Mouse (Mus musculus) embryonic fibroblast, embryonic 13.5 days (primary cell): Measurements from ENCODE around the gene Gm498. TPM values are rescaled to one million over a fixed set of nuclear protein-coding genes. Genes with fewer than 3 reads are reported as not detected.

Experiments used
- H3K27ac ChIP-seq: 2 replicates; pipeline ENCODE4 v1.5.1; 2012; ENCODE audit warnings: low read length, control low read depth, inconsistent platforms; ENCODE audit not compliant: insufficient read depth
- H3K4me1 ChIP-seq: 2 replicates; pipeline ENCODE4 v1.6.1; 2011; ENCODE audit warnings: low read length; ENCODE audit not compliant: control insufficient read depth, insufficient read depth
- H3K4me3 ChIP-seq: 2 replicates; pipeline ENCODE4 v1.5.1; 2011; ENCODE audit warnings: mild to moderate bottlenecking, control low read depth, low read length; ENCODE audit not compliant: insufficient read depth
- CTCF ChIP-seq: IDR thresholded peaks from 2 replicates; pipeline ENCODE4 v1.5.1; 2011; ENCODE audit warnings: mild to moderate bottlenecking, control low read depth, low read length, moderate library complexity, borderline replicate concordance; ENCODE audit not compliant: insufficient read depth
- POLR2A ChIP-seq: IDR thresholded peaks from 2 replicates; pipeline ENCODE4 v1.6.1; 2011; ENCODE audit warnings: low read depth, mild to moderate bottlenecking, control low read depth, low read length, moderate library complexity
- polyA plus RNA-seq: library from polyadenylated mRNA; stranded (reverse); fragments of >200 nt; gene quantifications from 2 replicates; pipeline ENCODE4 v1.2.4, GENCODE M21; 2011; ENCODE audit warnings: low read depth; ENCODE audit not compliant: missing spikeins, insufficient read length

Gene Gm498
- not detected in 2 replicates for polyA plus RNA-seq

DNA sequence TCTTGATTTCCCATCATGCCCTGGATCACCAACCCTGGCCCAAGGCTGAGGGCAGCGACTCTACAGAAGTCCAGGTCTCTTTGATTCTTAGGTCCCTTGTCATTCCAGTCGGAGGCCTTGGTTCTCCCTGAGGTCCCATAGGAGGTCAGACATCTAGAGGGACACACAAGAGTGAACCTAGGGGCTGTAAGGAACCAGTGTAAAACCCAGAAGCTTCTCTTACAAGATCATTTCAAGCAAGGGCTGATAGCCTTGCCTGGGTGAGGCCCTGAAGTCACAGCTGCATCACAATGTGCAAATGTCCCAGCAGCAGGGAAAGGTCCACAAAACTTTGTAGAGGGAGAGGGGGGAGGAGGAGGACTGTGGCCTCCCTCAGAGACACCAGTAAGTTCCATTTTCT, at the start of gene Gm498:
Gene Gm498, plus strand, starts transcription at position 301 of the 400 bp plus-strand sequence.
- TF ChIP-seq CTCF (no peak), POLR2A (no peak)
- no peak within 1 kb of the TSS for H3K4me3 ChIP-seq
- no peaks in the 10 kb centered on the region for H3K4me1 ChIP-seq

GRCm38 (mm10) chr7:143819201-143819600, 47.4 kb upstream of the Gm498 start:
- no peak overlapping the region for H3K27ac ChIP-seq
- TF ChIP-seq CTCF (no peak), POLR2A (no peak)
- no peaks in the 10 kb centered on the region for H3K4me1 ChIP-seq
- H3K4me3 ChIP-seq = no peak overlapping the region

More for the DNA sequence above, at the start of gene Gm498:
- no peak within 1 kb of the TSS for H3K27ac ChIP-seq

DNA sequence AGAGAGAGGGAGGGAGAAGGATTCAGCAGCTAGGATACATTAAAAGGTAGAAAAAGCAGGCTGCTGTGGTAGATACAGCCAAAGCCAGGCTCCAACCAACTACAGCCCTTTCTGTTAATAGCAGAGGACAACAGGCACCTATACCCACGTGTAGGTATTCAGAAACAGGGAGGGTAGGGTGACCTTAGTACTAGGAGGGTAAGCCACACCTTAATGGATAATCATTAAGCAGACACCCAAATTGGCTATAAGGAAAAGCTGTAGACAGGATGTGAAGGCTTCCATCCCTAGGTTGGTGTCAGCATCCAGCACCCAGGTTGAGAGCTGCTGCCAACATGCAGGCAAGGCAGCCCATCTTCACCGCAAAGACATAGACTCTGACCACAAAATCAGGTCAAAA, 45.4 kb upstream of the Gm498 start:
- TF ChIP-seq CTCF (no peak), POLR2A (no peak)
- H3K4me1 ChIP-seq = no peaks in the 10 kb centered on the region
- no peak overlapping the region for H3K4me3 ChIP-seq
- H3K27ac ChIP-seq = no peak overlapping the region

DNA sequence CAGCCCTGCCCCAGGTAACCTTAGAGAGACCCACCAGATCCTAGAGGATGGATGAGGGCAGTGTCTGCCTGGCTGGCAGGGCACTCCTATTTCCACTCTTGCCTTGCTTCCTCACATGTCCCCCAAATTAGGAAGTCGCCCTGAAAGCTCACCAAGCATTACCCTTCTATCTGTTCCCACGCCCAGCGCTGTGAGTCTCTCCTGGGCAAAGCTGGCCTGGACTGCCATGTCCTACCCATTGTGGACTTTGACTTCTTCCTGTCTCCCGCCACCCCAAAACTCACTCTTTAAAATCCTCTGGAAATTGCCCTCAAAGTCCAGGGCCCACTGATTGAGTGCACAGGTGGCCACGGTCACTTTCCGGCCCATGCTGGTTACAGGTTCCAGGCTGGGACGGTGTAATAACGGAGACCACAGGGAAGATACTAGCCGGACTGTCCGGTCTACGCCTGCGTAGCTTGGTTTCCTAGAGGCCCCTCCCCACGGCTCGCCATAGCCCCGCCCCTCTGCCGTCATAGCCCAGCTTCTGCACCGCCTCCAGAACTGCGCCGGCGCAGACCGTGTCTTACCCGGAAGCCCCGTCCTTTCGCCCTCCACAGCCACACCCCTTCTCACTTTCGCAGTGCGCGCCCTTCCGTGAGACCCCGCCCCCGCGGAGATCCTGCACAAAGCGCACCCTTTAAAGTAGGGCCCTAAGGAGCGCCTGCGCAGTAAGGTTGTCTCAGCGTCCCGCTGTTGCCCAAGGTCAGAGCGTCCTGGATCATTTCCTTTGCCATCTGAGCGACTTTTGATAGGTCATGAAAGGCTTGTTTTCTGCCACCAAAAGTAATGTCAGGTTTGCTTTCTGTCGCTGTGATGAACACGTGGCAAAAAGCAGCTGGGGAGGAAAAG, 44.0 kb upstream of the Gm498 start, which contains the start of the genes Nadsyn1 and Dhcr7:
Gene Nadsyn1, minus strand, starts transcription at position 475 of the 891 bp plus-strand sequence.
Gene Dhcr7, plus strand, starts transcription at position 771 of the 891 bp plus-strand sequence.
- TF ChIP-seq CTCF = no peak
- peak; percentile 93 for TF ChIP-seq POLR2A
- H3K4me3 ChIP-seq = peak within 1 kb of the TSS; percentile 84

DNA sequence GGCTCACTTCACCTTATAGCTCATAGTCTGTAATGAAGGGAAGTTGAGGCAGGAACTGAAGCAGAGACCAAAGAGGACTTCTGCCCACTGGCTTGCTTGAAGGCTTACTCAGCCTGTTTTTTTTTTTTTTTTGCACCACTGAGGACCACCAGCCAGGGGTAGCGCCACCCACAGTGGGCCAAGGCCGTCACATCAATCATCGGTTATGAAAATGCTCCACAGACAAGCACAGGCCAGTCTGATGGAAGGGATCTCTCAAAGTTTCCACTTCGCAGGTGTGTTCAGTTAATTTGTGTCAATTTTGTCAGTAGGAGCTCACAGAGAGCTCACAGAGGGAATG, 43.4 kb upstream of the Gm498 start:
- TF ChIP-seq CTCF = no peak
- no peak for TF ChIP-seq POLR2A
- Histone ChIP-seq H3K4me1 (no peaks in the 10 kb centered on the region), H3K4me3 (peak overlapping the region; percentile 25), H3K27ac (no peak overlapping the region)

More for the DNA sequence above, 44.0 kb upstream of the Gm498 start, which contains the start of the genes Nadsyn1 and Dhcr7:
- no peak within 1 kb of the TSS for H3K27ac ChIP-seq
- H3K4me1 ChIP-seq = no peaks in the 10 kb centered on the region

- TF ChIP-seq CTCF = no peak
Observed at GRCm38 (mm10) chr7:143826985-143827384, 39.7 kb upstream of the Gm498 start.

GRCm38 (mm10) chr7:143829504-143830331, 36.9 kb upstream of the Gm498 start:
- no peaks in the 10 kb centered on the region for H3K4me1 ChIP-seq
- H3K27ac ChIP-seq = peak overlapping the region; percentile 63
- H3K4me3 ChIP-seq = peak overlapping the region; percentile 71
- peak; percentile 58; the same call in 1 of the 2 replicates for TF ChIP-seq CTCF
- peak; percentile 84 for TF ChIP-seq POLR2A

More at GRCm38 (mm10) chr7:143826985-143827384, 39.7 kb upstream of the Gm498 start:
- Histone ChIP-seq H3K4me1 (no peaks in the 10 kb centered on the region), H3K4me3 (no peak overlapping the region), H3K27ac (no peak overlapping the region)

GRCm38 (mm10) chr7:143830399-143830798, 36.2 kb upstream of the Gm498 start:
- Histone ChIP-seq H3K4me1 (no peaks in the 10 kb centered on the region), H3K27ac (no peak overlapping the region), H3K4me3 (peak overlapping the region; percentile 50)
- no peak for TF ChIP-seq POLR2A
- no peak for TF ChIP-seq CTCF

DNA sequence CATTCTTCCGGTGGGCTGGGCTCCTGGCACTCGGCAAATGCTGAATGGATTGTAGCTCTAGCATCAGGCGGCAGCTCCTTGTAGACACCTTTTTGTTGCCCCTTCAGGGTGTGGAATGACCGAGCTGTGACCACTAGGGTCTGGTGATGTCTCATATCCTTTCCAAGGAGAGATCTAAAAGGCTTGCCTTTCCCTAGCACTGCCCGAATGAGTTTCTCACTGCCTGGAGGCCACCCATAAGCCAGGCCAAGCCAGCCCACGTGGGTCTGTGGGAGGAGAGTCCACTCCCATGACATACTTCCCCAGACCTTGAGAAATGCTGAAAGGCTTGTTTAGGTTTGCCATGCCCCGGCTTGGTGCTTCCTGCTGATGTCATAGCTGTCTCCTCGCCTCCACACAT, 34.4 kb upstream of the Gm498 start:
- Histone ChIP-seq H3K4me3 (no peak overlapping the region), H3K4me1 (no peaks in the 10 kb centered on the region), H3K27ac (no peak overlapping the region)
- TF ChIP-seq CTCF (no peak), POLR2A (no peak)
